Mouse (Mus musculus): ENCODE data around the gene Khdc4.

DNA sequence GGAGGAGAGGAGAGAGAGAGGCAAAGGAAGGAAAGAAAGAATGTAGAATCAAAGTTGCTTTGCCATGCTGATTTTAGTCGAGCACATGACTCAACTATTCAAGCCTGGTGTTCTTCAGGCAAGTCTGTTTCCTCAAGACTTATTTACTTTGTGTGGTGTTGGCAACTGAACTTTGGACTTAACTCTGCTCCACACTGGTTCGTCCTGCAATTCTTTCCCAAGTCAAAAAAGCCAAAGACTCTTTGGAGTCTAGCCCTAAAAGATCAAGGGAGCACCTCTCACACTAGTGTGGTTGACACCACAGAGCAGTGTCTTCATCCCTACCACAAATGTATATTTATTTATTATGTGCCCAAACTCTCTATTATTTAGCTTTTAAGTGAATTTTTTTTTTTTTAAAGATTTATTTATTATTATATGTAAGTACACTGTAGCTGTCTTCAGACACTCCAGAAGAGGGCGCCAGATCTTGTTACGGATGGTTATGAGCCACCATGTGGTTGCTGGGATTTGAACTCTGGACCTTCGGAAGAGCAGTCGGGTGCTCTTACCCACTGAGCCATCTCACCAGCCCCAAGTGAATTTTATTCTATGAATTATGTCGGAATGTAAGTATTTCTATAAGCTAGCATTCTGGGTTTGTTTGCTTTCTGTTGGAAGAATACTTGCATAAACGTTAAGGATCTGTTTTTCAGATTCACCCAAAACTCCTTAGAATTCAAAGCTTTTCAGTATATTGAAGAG is 1.2 kb upstream of the Khdc4 start:
- TF ChIP-seq CTCF (IDR thresholded peaks at IDR 0.05; ENCODE audit: insufficient read depth, low read length) (no peak), POLR2A (IDR thresholded peaks at IDR 0.05; ENCODE audit: borderline replicate concordance, extremely low read depth, low read depth, low read length) (no peak)
